Mouse (Mus musculus) bone marrow, adult 2 months (tissue): ENCODE measurements around the gene Hacd3. TPM values are rescaled to one million over a fixed set of nuclear protein-coding genes. Genes with fewer than 3 reads are reported as not detected.

Experiments used
- H3K27ac ChIP-seq: fragments of 200-500 bp; 2 replicates; pipeline ENCODE4 v1.5.1; 2012; ENCODE audit warnings: low read depth, mild to moderate bottlenecking, control low read depth, inconsistent platforms, low read length; ENCODE audit not compliant: control insufficient read depth, poor library complexity, insufficient read depth
- H3K4me1 ChIP-seq: fragments of 200-500 bp; 2 replicates; pipeline ENCODE4 v1.6.1; 2011; ENCODE audit warnings: low read length; ENCODE audit not compliant: control insufficient read depth, insufficient read depth
- H3K4me3 ChIP-seq: fragments of 200-500 bp; replicated peaks from 2 replicates; pipeline ENCODE3; 2011; ENCODE audit warnings: mild to moderate bottlenecking, low read depth, low read length, control low read depth; ENCODE audit not compliant: control insufficient read depth
- CTCF ChIP-seq: fragments of 200-500 bp; IDR thresholded peaks from 2 replicates; pipeline ENCODE4 v1.5.1; 2011; ENCODE audit warnings: low read length, control low read depth; ENCODE audit not compliant: control insufficient read depth, insufficient read depth
- POLR2A ChIP-seq: fragments of 200-500 bp; IDR thresholded peaks from 2 replicates; pipeline ENCODE4 v1.6.1; 2011; ENCODE audit warnings: low read depth, mild to moderate bottlenecking, control low read depth, low read length, borderline replicate concordance; ENCODE audit not compliant: control insufficient read depth
- WGBS: fragments of 180-500 bp; shearing (Covaris S2); methylation state at CpG from one replicate; pipeline ENCODE4 v1.1.7; 2018; 5-methylcytosine and 5-hydroxymethylcytosine counted together
- polyA plus RNA-seq: library from polyadenylated mRNA; stranded (reverse); fragments of >200 nt; gene quantifications from 2 replicates; pipeline ENCODE4 v1.2.4, GENCODE M21; 2011; ENCODE audit warnings: low replicate concordance; ENCODE audit not compliant: missing spikeins, insufficient read depth, insufficient read length

The Hacd3 gene
- polyA plus RNA-seq, 1 experiment = 18.0 TPM

- Histone ChIP-seq H3K27ac (no peak within 1 kb of the TSS), H3K4me1 (no peaks in the 10 kb centered on the region), H3K4me3 (no peak within 1 kb of the TSS)
- WGBS = 61% methylated on average over 11 of the region's 11 CpGs
- TF ChIP-seq CTCF (no peak), POLR2A (no peak)
Observed at GRCm38 (mm10) chr9:64951161-64951657, 70.3 kb downstream of the Hacd3 start, which contains the start of gene Slc24a1. TSS of gene Slc24a1 (minus strand) at chr9:64951607.

GRCm38 (mm10) chr9:64947483-64948095, 73.9 kb downstream of the Hacd3 start:
- TF ChIP-seq CTCF (no peak), POLR2A (no peak)
- WGBS = 80% methylated on average over 9 of the region's 9 CpGs
- no peaks in the 10 kb centered on the region for H3K4me1 ChIP-seq
- no peak overlapping the region for H3K4me3 ChIP-seq
- no peak overlapping the region for H3K27ac ChIP-seq

DNA sequence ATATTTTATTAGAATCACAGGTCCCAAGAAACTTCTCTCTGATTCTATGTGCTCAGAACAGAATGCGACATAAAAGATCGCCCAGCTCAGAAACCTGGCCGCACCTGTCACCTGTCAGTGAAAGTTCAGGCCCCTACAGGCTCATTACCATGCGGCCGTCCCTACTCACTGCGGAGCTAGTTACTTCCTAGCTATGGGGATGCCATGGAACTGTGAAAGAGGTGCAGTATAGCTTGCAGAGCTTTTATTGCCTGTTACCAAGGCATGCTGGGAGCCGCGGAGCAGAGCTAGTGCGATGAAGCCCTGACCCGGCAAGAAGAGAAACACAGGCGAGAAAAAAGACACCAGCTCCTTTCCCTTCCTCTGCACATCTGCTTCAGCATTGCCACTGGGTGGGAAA, 77.5 kb downstream of the Hacd3 start:
- Histone ChIP-seq H3K4me1 (no peaks in the 10 kb centered on the region), H3K4me3 (no peak overlapping the region), H3K27ac (no peak overlapping the region)
- WGBS = 77% methylated on average over 11 of the region's 11 CpGs
- TF ChIP-seq POLR2A (no peak), CTCF (no peak)

DNA sequence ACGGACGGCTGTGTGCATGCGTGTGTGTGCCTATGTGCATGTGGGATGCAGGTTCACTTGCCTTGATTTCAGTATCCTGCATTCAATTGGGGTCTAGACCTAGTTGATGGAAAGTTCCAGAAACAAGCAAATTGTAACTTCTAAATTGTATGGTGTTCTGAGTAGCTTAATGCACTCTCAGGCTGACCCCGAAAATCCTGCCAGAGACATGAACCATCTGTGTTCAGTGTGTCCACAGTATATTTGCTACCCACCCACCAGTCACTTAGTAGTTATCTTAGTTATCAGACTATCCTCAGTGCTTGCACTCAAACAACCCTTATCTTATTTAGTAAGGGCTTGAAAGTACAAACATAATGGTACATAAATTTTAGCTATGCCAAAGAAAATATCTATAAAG, 79.8 kb downstream of the Hacd3 start:
- H3K27ac ChIP-seq = no peak overlapping the region
- WGBS = 87% methylated on average over 4 of the region's 4 CpGs
- no peaks in the 10 kb centered on the region; the same call in 1 of the 2 replicates for H3K4me1 ChIP-seq
- H3K4me3 ChIP-seq = no peak overlapping the region
- no peak for TF ChIP-seq CTCF
- no peak for TF ChIP-seq POLR2A

DNA sequence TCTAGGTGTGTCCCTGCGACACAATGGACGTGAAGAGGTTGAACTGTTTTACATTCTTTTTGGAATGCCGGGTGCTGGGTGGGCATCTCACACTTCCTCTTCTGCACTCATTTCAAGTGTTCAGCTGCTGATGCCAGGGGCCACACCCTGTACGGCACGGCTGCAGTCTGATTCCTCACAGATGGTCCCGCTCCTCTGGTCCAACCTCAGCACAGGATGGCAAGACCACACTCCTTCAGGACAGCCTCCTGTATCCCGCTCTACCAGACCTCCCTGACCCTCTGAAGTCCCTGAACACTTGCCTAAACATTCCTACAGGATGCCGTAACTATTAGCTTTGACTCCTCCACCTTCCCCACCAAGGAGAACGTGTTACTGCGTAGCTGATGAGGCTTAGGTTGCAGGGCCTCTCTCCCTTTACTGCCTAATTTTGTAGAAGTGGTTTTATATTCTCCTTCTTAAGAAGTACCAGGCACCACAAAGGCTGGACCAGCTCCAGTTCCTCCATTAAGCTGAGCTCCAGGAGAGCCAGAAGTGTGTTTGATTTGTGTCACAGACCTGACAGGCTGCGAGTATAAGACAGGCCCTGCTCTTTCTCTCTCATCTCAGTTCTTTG, 80.7 kb downstream of the Hacd3 start:
- no peaks in the 10 kb centered on the region; the same call in 1 of the 2 replicates for H3K4me1 ChIP-seq
- no peak overlapping the region for H3K27ac ChIP-seq
- 56% methylated on average over 11 of the region's 11 CpGs for WGBS
- TF ChIP-seq CTCF (no peak), POLR2A (no peak)
- no peak overlapping the region for H3K4me3 ChIP-seq

- Histone ChIP-seq H3K4me3 (no peak overlapping the region), H3K4me1 (no peaks in the 10 kb centered on the region; the same call in 1 of the 2 replicates), H3K27ac (no peak overlapping the region)
- 61% methylated on average over 2 of the region's 2 CpGs for WGBS
- TF ChIP-seq POLR2A (no peak), CTCF (no peak)
Observed at GRCm38 (mm10) chr9:64939790-64940189, 81.7 kb downstream of the Hacd3 start.

GRCm38 (mm10) chr9:64939281-64939680, 82.2 kb downstream of the Hacd3 start:
- H3K27ac ChIP-seq = no peak overlapping the region
- H3K4me3 ChIP-seq = no peak overlapping the region
- H3K4me1 ChIP-seq = no peaks in the 10 kb centered on the region; the same call in 1 of the 2 replicates
- 21% methylated on average over 4 of the region's 4 CpGs for WGBS
- TF ChIP-seq POLR2A (no peak), CTCF (no peak)

GRCm38 (mm10) chr9:64938535-64938934, 83.0 kb downstream of the Hacd3 start:
- TF ChIP-seq POLR2A (no peak), CTCF (no peak)
- whole genome bisulfite sequencing = 5% methylated on average over 5 of the region's 5 CpGs
- H3K27ac ChIP-seq = no peak overlapping the region
- H3K4me1 ChIP-seq = no peaks in the 10 kb centered on the region; the same call in 1 of the 2 replicates
- no peak overlapping the region for H3K4me3 ChIP-seq
